Mouse (Mus musculus) right cerebral cortex, postnatal 4 days (tissue): ENCODE results near the gene Ifng.
"Not testable (repeated sequence)": the region's sequence is repeated elsewhere in the genome, so short reads cannot be mapped to it uniquely, and the experiment has no call there.

ENCODE experiments used
- DNase-seq: peaks from one replicate; pipeline ENCODE4 v3.0.0-alpha.2; 2022

Ifng gene

GRCm38 (mm10) chr10:118440742-118441240, at the start of gene Ifng:
Gene Ifng, plus strand, starts transcription at chr10:118441046.
- DNase-seq, result no peak

GRCm38 (mm10) chr10:118399917-118400316, 40.9 kb upstream of the Ifng start:
- peak; percentile 10 for DNase-seq

DNA sequence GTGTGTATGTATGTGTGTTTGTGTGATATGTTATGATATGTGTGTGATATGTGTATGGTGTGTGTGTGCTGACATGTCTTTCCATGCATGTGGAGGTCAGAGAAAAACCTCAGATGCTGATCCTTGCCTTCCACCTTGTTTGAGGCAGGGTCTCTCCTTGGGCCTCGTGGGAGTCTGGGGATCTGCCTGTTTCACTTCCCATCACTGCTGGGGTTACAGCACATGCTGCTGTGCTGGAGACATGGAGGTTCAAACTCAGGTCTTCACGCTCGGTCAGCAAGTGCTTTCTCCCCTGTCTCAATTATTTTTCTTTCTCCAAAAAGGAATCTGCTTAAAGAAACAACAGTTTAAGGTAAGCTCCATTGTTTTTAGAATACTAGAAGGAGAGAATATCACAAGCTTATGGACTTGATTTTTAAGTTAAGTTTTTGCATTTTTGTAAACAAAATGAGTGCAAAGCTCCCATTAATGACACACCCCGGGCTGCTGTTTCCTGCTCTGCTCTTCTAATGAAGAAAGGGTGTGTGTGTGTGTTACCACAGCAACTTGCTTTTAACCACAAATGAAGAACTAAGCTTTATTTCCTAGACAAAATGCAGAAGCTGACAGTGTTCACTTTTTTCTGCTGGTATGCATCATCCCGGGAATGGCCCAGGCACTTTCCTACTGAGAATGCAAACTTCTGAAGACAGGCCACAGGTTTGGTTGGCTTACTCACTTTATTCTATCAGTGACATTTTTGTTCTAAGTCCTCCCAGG, 34.2 kb upstream of the Ifng start:
- no peak for DNase-seq

DNA sequence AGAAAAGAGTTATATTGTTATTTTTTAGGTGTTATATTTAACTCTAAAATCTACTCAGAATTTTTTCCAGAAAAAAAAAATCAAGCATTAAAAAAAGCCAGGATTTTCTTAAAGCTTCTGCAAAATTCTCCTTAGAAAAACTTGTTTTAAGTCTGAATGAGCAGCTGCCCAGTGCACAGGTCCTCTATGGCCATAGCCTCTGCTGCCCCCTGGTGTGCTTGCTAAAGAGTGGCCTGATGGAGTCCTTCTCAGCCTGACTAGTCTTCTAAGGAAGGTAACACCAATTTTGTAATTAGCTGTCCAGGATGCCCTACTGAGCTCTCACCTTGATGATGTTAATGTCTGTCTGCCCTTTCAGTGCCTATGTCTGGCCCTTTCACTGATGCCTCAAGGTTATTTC, 29.5 kb upstream of the Ifng start:
- no peak for DNase-seq

- no peak for DNase-seq
These were observed 28.1 kb upstream of the Ifng start for GRCm38 (mm10) chr10:118412774-118413173.

DNA sequence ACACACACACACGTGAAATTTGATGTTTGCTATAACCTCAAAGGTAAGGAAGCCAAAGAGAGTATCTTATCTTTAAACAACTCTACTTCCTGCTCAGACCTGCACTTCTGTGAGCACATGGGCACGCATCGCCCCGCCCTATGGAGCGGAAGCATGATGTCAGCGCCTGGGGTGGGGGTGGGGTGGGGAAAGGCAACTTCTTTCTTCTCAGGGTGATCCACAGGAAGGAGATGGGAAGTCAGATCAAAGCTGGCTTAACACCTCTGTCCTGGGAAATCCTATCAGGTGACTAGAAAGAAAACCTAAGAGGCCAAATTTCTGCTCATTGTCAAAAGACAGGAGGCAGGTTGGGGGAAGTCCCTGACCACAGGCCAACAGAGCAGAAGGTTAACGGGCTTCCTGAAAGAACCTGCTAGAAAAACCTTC, 21.8 kb upstream of the Ifng start:
- no peak for DNase-seq

GRCm38 (mm10) chr10:118420896-118421295, 19.9 kb upstream of the Ifng start:
- DNase-seq, result no peak

GRCm38 (mm10) chr10:118435501-118435900, 5.3 kb upstream of the Ifng start:
- DNase-seq, result no peak

DNA sequence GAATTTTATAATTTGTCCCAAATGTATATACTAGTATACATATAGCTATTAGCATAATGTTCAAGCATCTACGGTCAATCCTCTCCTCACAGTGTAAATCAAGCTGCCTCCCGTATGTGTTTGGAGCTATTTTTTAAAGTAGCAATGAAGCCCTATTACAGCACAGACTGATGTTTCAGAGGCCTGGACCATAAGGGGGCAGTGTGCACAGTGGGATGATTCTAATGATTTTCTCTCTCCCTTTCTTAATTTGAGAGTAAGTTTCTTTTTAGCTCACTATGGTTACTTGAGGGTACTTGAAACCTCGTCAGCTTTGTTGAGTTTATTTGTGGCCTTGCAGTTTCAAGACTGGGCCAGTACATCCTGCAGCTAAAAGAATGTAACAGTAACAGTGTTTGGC, 1.1 kb downstream of the Ifng start:
- no peak for DNase-seq

- no peak for DNase-seq
These were observed 2.2 kb downstream of the Ifng start for GRCm38 (mm10) chr10:118442999-118443398.

DNA sequence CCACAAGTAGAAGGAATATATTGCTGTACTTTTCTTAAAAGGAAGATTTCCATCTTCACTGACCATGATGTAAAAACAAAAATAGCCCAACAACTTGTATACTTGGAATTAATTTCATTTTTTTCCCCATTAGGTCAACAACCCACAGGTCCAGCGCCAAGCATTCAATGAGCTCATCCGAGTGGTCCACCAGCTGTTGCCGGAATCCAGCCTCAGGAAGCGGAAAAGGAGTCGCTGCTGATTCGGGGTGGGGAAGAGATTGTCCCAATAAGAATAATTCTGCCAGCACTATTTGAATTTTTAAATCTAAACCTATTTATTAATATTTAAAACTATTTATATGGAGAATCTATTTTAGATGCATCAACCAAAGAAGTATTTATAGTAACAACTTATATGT, 4.2 kb downstream of the Ifng start:
- DNase-seq, result no peak

DNA sequence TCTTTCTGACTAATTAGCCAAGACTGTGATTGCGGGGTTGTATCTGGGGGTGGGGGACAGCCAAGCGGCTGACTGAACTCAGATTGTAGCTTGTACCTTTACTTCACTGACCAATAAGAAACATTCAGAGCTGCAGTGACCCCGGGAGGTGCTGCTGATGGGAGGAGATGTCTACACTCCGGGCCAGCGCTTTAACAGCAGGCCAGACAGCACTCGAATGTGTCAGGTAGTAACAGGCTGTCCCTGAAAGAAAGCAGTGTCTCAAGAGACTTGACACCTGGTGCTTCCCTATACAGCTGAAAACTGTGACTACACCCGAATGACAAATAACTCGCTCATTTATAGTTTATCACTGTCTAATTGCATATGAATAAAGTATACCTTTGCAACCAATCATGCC, 4.7 kb downstream of the Ifng start:
- no peak for DNase-seq

GRCm38 (mm10) chr10:118445978-118446377, 5.1 kb downstream of the Ifng start:
- peak; percentile 8 for DNase-seq

GRCm38 (mm10) chr10:118451747-118452146, 10.9 kb downstream of the Ifng start:
- DNase-seq, result no peak

GRCm38 (mm10) chr10:118458729-118459128, 17.9 kb downstream of the Ifng start:
- DNase-seq, result no peak

- no peak for DNase-seq
These were observed 20.4 kb downstream of the Ifng start for GRCm38 (mm10) chr10:118461126-118461767.

DNA sequence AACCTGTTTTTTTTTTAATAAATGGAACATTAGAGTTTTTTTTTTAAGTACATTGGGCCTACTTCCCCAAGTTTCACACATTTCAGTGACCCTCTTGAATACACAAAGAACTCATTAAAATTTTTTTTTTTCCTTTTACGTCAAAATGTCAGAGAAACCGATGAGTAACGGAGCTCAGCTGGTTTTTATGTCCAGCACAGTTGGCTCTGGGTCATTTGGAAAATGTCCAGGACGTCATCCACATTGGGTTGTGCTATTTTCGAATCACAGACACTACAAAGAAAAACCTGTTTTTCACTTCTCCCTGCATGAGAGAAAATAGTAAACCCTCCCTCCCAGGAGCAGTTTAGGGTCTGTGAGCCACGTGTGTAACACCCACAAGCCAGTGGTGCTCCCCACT, 25.6 kb downstream of the Ifng start:
- DNase-seq, result no peak

- DNase-seq, result no peak
These were observed 28.2 kb downstream of the Ifng start for GRCm38 (mm10) chr10:118469047-118469446.

- DNase-seq, result no peak
These were observed 29.6 kb downstream of the Ifng start for GRCm38 (mm10) chr10:118470296-118470957.

DNA sequence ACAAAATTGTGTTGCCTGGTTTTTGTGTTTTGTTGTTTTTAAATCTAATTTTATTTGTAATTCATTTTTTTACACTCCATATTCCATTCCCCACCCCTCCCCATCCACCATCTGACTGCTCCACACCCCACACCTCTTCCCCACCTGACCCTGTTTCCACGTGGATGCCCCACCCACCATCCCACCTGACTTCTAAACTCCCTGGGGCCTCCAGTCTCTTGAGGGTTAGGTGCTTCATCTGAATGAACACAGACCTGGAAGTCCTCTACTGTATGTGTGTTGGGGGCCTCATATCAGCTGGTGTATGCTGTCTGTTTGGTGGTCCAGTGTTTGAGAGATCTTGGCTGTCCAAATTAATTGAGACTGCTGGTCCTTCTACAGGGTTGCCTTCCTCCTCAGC, 32.0 kb downstream of the Ifng start:
- not testable (repeated sequence) for DNase-seq

- peak; percentile 23 for DNase-seq
These were observed 35.9 kb downstream of the Ifng start for GRCm38 (mm10) chr10:118476696-118477095.

- no peak for DNase-seq
These were observed 36.5 kb downstream of the Ifng start for GRCm38 (mm10) chr10:118477297-118477696.

DNA sequence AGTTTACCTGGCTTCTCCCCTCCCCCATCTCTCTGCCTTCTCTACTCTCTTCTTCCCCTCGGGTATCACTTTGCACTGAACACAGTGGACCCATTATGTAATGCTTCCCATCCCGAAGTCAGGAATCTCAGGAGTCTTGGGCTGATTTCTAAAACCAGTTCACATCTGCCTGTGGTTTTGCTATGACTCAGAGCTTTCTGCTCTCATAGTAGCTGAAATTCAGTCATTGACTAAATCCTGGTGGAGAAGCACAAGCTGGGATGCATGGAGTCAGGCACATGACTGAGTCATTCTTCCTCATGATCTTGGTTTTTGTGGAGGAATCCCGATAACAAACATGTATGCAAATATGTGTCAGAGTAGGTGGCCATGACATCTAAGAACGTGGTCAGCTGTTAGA, 38.4 kb downstream of the Ifng start:
- no peak for DNase-seq

DNA sequence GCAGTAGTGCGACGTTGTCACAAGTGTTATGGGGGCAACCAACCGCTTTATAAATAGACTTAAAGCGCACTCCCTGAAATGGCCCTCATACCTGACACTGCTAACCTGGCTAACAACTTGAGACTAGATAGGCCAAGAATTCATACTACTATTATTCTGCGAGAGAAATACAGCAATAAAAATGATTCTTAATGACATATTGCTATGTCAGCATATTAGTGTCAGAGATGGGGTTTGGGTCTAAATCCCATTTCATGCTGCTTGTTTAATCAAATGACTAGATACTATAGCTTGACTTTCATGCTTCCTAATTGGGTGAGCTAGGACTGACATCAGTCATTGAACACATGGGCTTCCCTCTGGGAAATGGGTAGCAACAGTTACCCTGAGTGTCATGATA, 39.3 kb downstream of the Ifng start:
- DNase-seq, result no peak
